Mouse (Mus musculus): ENCODE measurements at regions not wholly inside any gene's neighbourhood (a gene's known extent, or its start where the extent isn't known, plus 50 kb on each side); places are given as distances from the start of the nearest gene placed in this dataset.

GRCm38 (mm10) chr16:8117543-8118167, 307.3 kb downstream of the Tmem114 start:
- DNase-seq (ENCODE audit: low spot score) (peak; percentile 57), ATAC-seq (ENCODE audit: low FRiP score) (peak; percentile 31; the same call in 1 of the 2 replicates)
- Histone ChIP-seq H3K36me3 (replicated peaks; ENCODE audit: control insufficient read depth, insufficient read depth) (no peaks in the 10 kb centered on the region), H3K9me3 (ENCODE audit: control insufficient read depth, low read length) (no peaks in the 10 kb centered on the region), H3K4me1 (replicated peaks; ENCODE audit: control insufficient read depth, insufficient read depth, low read length) (0 out of 2 replicates have a peak, but pooled peaks cover 6% of the 10 kb centered on the region), H3K4me3 (replicated peaks; ENCODE audit: low read length) (no peak overlapping the region), H3K27ac (peak overlapping the region; percentile 9; the same call in 1 of the 2 replicates), H3K4me2 (replicated peaks) (no peak overlapping the region), H3K27me3 (ENCODE audit: control insufficient read depth, insufficient read depth, low read length) (no peaks in the 10 kb centered on the region), H3K9ac (no peak overlapping the region)
- WGBS, result 43% methylated on average over 11 of the region's 11 CpGs

- no peak overlapping the region for H3K27ac ChIP-seq
- no peak for DNase-seq (ENCODE audit: low spot score)
- WGBS, result 59% methylated on average over 9 of the region's 9 CpGs
These were observed 313.4 kb downstream of the Tmem114 start for GRCm38 (mm10) chr16:8111329-8112116.

GRCm38 (mm10) chr16:8108141-8109122, 316.5 kb downstream of the Tmem114 start:
- H3K27ac ChIP-seq, result no peak overlapping the region

More at GRCm38 (mm10) chr16:8111329-8112116, 313.4 kb downstream of the Tmem114 start:
- no peak for ATAC-seq (ENCODE audit: low FRiP score)
- Histone ChIP-seq H3K9ac (no peak overlapping the region), H3K4me2 (replicated peaks) (no peak overlapping the region), H3K4me3 (replicated peaks; ENCODE audit: low read length) (no peak overlapping the region), H3K27me3 (ENCODE audit: control insufficient read depth, insufficient read depth, low read length) (no peaks in the 10 kb centered on the region), H3K36me3 (replicated peaks; ENCODE audit: control insufficient read depth, insufficient read depth) (no peaks in the 10 kb centered on the region), H3K9me3 (ENCODE audit: control insufficient read depth, low read length) (no peaks in the 10 kb centered on the region), H3K4me1 (replicated peaks; ENCODE audit: control insufficient read depth, insufficient read depth, low read length) (no peaks in the 10 kb centered on the region)

GRCm38 (mm10) chr16:8079024-8079423, 345.9 kb downstream of the Tmem114 start:
- no peak overlapping the region for H3K4me3 ChIP-seq (replicated peaks; ENCODE audit: low read length)
- no peak overlapping the region for H3K4me2 ChIP-seq (replicated peaks)
- no peaks in the 10 kb centered on the region for H3K27me3 ChIP-seq (ENCODE audit: control insufficient read depth, insufficient read depth, low read length)
- H3K9me3 ChIP-seq (ENCODE audit: control insufficient read depth, low read length), result no peaks in the 10 kb centered on the region
- H3K27ac ChIP-seq, result no peak overlapping the region
- H3K9ac ChIP-seq, result no peak overlapping the region
- H3K36me3 ChIP-seq (replicated peaks; ENCODE audit: control insufficient read depth, insufficient read depth), result no peaks in the 10 kb centered on the region
- peaks cover 6% of the 10 kb centered on the region; the same call in 1 of the 2 replicates for H3K4me1 ChIP-seq (replicated peaks; ENCODE audit: control insufficient read depth, insufficient read depth, low read length)
- no peak for ATAC-seq (ENCODE audit: low FRiP score)
- WGBS, result 40% methylated on average over 2 of the region's 2 CpGs
- DNase-seq (ENCODE audit: low spot score), result no peak

More at GRCm38 (mm10) chr16:8108141-8109122, 316.5 kb downstream of the Tmem114 start:
- no peak for DNase-seq (ENCODE audit: low spot score)
- Histone ChIP-seq H3K36me3 (replicated peaks; ENCODE audit: control insufficient read depth, insufficient read depth) (no peaks in the 10 kb centered on the region), H3K4me3 (replicated peaks; ENCODE audit: low read length) (no peak overlapping the region), H3K9me3 (ENCODE audit: control insufficient read depth, low read length) (no peaks in the 10 kb centered on the region), H3K27me3 (ENCODE audit: control insufficient read depth, insufficient read depth, low read length) (no peaks in the 10 kb centered on the region), H3K4me1 (replicated peaks; ENCODE audit: control insufficient read depth, insufficient read depth, low read length) (no peaks in the 10 kb centered on the region), H3K4me2 (replicated peaks) (no peak overlapping the region), H3K9ac (no peak overlapping the region)
- ATAC-seq (ENCODE audit: low FRiP score), result no peak
- 76% methylated on average over 19 of the region's 19 CpGs for WGBS

GRCm38 (mm10) chr16:8078461-8078860, 346.5 kb downstream of the Tmem114 start:
- Histone ChIP-seq H3K4me1 (replicated peaks; ENCODE audit: control insufficient read depth, insufficient read depth, low read length) (peaks cover 6% of the 10 kb centered on the region; the same call in 1 of the 2 replicates), H3K27me3 (ENCODE audit: control insufficient read depth, insufficient read depth, low read length) (no peaks in the 10 kb centered on the region), H3K9me3 (ENCODE audit: control insufficient read depth, low read length) (no peaks in the 10 kb centered on the region), H3K27ac (no peak overlapping the region), H3K4me2 (replicated peaks) (no peak overlapping the region), H3K4me3 (replicated peaks; ENCODE audit: low read length) (no peak overlapping the region), H3K36me3 (replicated peaks; ENCODE audit: control insufficient read depth, insufficient read depth) (no peaks in the 10 kb centered on the region), H3K9ac (no peak overlapping the region)
- 66% methylated on average over 3 of the region's 3 CpGs for WGBS
- ATAC-seq (ENCODE audit: low FRiP score) (no peak), DNase-seq (ENCODE audit: low spot score) (no peak)

- no peak overlapping the region for H3K4me2 ChIP-seq (replicated peaks)
- WGBS, result 50% methylated on average over 4 of the region's 4 CpGs
- no peaks in the 10 kb centered on the region for H3K9me3 ChIP-seq (ENCODE audit: control insufficient read depth, low read length)
- H3K4me1 ChIP-seq (replicated peaks; ENCODE audit: control insufficient read depth, insufficient read depth, low read length), result peaks cover 6% of the 10 kb centered on the region; the same call in 1 of the 2 replicates
- no peaks in the 10 kb centered on the region for H3K36me3 ChIP-seq (replicated peaks; ENCODE audit: control insufficient read depth, insufficient read depth)
- DNase-seq (ENCODE audit: low spot score) (no peak), ATAC-seq (ENCODE audit: low FRiP score) (no peak)
- no peak overlapping the region for H3K4me3 ChIP-seq (replicated peaks; ENCODE audit: low read length)
- no peaks in the 10 kb centered on the region for H3K27me3 ChIP-seq (ENCODE audit: control insufficient read depth, insufficient read depth, low read length)
- H3K9ac ChIP-seq, result no peak overlapping the region
- 0 out of 2 replicates have a peak overlapping the region, but pooled peaks have one; percentile 21 for H3K27ac ChIP-seq
These were observed 350.2 kb downstream of the Tmem114 start for GRCm38 (mm10) chr16:8074729-8075128.

- Histone ChIP-seq H3K27ac (no peak overlapping the region), H3K4me3 (replicated peaks; ENCODE audit: low read length) (no peak overlapping the region), H3K9ac (no peak overlapping the region), H3K27me3 (ENCODE audit: control insufficient read depth, insufficient read depth, low read length) (no peaks in the 10 kb centered on the region), H3K9me3 (ENCODE audit: control insufficient read depth, low read length) (no peaks in the 10 kb centered on the region), H3K4me2 (replicated peaks) (no peak overlapping the region), H3K4me1 (replicated peaks; ENCODE audit: control insufficient read depth, insufficient read depth, low read length) (no peaks in the 10 kb centered on the region), H3K36me3 (replicated peaks; ENCODE audit: control insufficient read depth, insufficient read depth) (no peaks in the 10 kb centered on the region)
- 65% methylated on average over 5 of the region's 5 CpGs for WGBS
- no peak for DNase-seq (ENCODE audit: low spot score)
- ATAC-seq (ENCODE audit: low FRiP score), result no peak
These were observed 371.0 kb downstream of the Tmem114 start for GRCm38 (mm10) chr16:8053936-8054335.

- no peak overlapping the region for H3K9ac ChIP-seq
- H3K27ac ChIP-seq, result no peak overlapping the region
- no peaks in the 10 kb centered on the region for H3K27me3 ChIP-seq (ENCODE audit: control insufficient read depth, insufficient read depth, low read length)
- H3K36me3 ChIP-seq (replicated peaks; ENCODE audit: control insufficient read depth, insufficient read depth), result no peaks in the 10 kb centered on the region
- no peak overlapping the region for H3K4me2 ChIP-seq (replicated peaks)
- H3K9me3 ChIP-seq (ENCODE audit: control insufficient read depth, low read length), result no peaks in the 10 kb centered on the region
- DNase-seq (ENCODE audit: low spot score) (no peak), ATAC-seq (ENCODE audit: low FRiP score) (no peak)
- H3K4me1 ChIP-seq (replicated peaks; ENCODE audit: control insufficient read depth, insufficient read depth, low read length), result no peaks in the 10 kb centered on the region
- 80% methylated on average over 3 of the region's 3 CpGs for WGBS
- H3K4me3 ChIP-seq (replicated peaks; ENCODE audit: low read length), result no peak overlapping the region
These were observed 416.0 kb downstream of the Tmem114 start for GRCm38 (mm10) chr16:8008966-8009365.

GRCm38 (mm10) chr16:8006631-8007030, 418.3 kb downstream of the Tmem114 start:
- WGBS, result 89% methylated on average over 3 of the region's 3 CpGs
- no peaks in the 10 kb centered on the region for H3K4me1 ChIP-seq (replicated peaks; ENCODE audit: control insufficient read depth, insufficient read depth, low read length)
- H3K27me3 ChIP-seq (ENCODE audit: control insufficient read depth, insufficient read depth, low read length), result no peaks in the 10 kb centered on the region
- no peaks in the 10 kb centered on the region for H3K9me3 ChIP-seq (ENCODE audit: control insufficient read depth, low read length)
- no peak overlapping the region for H3K4me2 ChIP-seq (replicated peaks)
- H3K9ac ChIP-seq, result no peak overlapping the region
- no peak overlapping the region for H3K4me3 ChIP-seq (replicated peaks; ENCODE audit: low read length)
- no peak overlapping the region for H3K27ac ChIP-seq
- H3K36me3 ChIP-seq (replicated peaks; ENCODE audit: control insufficient read depth, insufficient read depth), result no peaks in the 10 kb centered on the region
- ATAC-seq (ENCODE audit: low FRiP score), result no peak
- DNase-seq (ENCODE audit: low spot score), result no peak
